Mouse (Mus musculus) stomach, postnatal 0 days (tissue): Measurements from ENCODE around the gene Slc15a1.

Experiments used
- CTCF ChIP-seq: IDR thresholded peaks from 2 replicates; pipeline ENCODE4 v1.5.1; 2016; ENCODE audit warnings: antibody characterized with exemption, low read depth, mild to moderate bottlenecking, moderate library complexity
- EP300 ChIP-seq: optimal IDR thresholded peaks from 2 replicates; pipeline ENCODE3; 2016; ENCODE audit warnings: antibody characterized with exemption

GRCm38 (mm10) chr14:121428148-121428547, 76.9 kb downstream of the Slc15a1 start:
- no peak for TF ChIP-seq CTCF
- TF ChIP-seq EP300 = no peak
